Mouse (Mus musculus): ENCODE measurements around the gene Tbl1xr1. TPM values are rescaled to one million over a fixed set of nuclear protein-coding genes. Genes with fewer than 3 reads are reported as not detected.

Gene Tbl1xr1
- total and polyA plus RNA-seq, 3 experiments, result 33.9 to 185 (median 45.6) TPM

DNA sequence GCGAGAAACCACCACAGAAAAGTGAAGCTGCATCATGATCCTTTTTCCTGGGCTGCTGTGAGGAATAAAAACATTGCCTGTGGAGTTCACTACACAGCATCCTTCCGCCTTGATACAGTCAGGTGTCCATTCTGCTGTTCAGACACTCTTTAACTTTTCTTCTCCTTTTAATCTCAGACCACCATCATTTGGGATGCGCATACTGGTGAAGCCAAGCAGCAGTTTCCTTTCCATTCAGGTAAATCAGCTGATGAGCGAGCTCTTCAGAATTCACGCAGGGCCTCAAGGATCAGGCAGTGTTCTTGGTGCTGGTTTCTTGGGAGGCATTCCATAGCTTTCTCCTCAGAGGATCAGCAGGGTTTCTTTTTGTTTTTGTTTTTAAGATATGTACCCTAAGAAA lies 116.5 kb downstream of the Tbl1xr1 start:
- Histone ChIP-seq H3K27me3 (ENCODE audit: control insufficient read depth in 1 of 2, insufficient read depth in 2 of 2, low read length in 2 of 2) (no peaks in the 10 kb centered on the region), H3K4me3 (ENCODE audit: control insufficient read depth in 1 of 2, insufficient read depth in 1 of 2, low read depth in 2 of 2, low read length in 2 of 2) (no peak overlapping the region), H3K4me1 (ENCODE audit: control insufficient read depth in 1 of 2, insufficient read depth in 2 of 2, low read length in 2 of 2) (no peaks in the 10 kb centered on the region), H3K79me2 (ENCODE audit: control insufficient read depth, insufficient read depth, low read length, poor library complexity) (no peaks in the 10 kb centered on the region), H3K36me3 (ENCODE audit: control insufficient read depth in 1 of 2, insufficient read depth in 2 of 2, low read length in 2 of 2) (peaks cover 0 to 9% of the 10 kb centered on the region in 2 experiments; a peak in 2 of 4 replicates), H3K27ac (ENCODE audit: control insufficient read depth, low read depth, low read length) (no peak overlapping the region), H3K9ac (ENCODE audit: control insufficient read depth, low read depth, low read length, poor library complexity, severe bottlenecking) (no peak overlapping the region), H3K9me3 (replicated peaks; ENCODE audit: insufficient read depth, low read length) (no peaks in the 10 kb centered on the region)
- DNase-seq (ENCODE audit: low read depth, low spot score), result no peak
- TF ChIP-seq CHD2 (IDR thresholded peaks at IDR 0.05; ENCODE audit: low read length) (no peak), MXI1 (IDR thresholded peaks at IDR 0.05; ENCODE audit: low read depth, low read length) (no peak), GATA1 (IDR thresholded peaks at IDR 0.05; ENCODE audit: low read depth, low read length) (no peak), SIN3A (IDR thresholded peaks at IDR 0.05; ENCODE audit: low read length) (no peak), ELF1 (IDR thresholded peaks at IDR 0.05; ENCODE audit: low read depth, low read length) (no peak), TAL1 (IDR thresholded peaks at IDR 0.05; ENCODE audit: low read length) (no peak), POLR2AphosphoS2 (IDR thresholded peaks at IDR 0.05; ENCODE audit: low read length) (no peak), SMC3 (IDR thresholded peaks at IDR 0.05; ENCODE audit: low read depth, low read length) (no peak), POLR2AphosphoS5 (IDR thresholded peaks at IDR 0.05; ENCODE audit: borderline replicate concordance, low read depth, low read length) (no peak), MYB (IDR thresholded peaks at IDR 0.05; ENCODE audit: low read depth, low read length) (no peak), TBP (IDR thresholded peaks at IDR 0.05; ENCODE audit: low read depth, low read length) (no peak), EP300 (IDR thresholded peaks at IDR 0.05; ENCODE audit: low read depth in 1 of 2, low read length in 2 of 2) (no peak), UBTF (IDR thresholded peaks at IDR 0.05; ENCODE audit: borderline replicate concordance, insufficient read depth, low read depth, low read length) (no peak), POLR2A (IDR thresholded peaks at IDR 0.05; ENCODE audit: control insufficient read depth in 1 of 2, insufficient read depth in 1 of 2, low read depth in 1 of 2, low read length in 2 of 2, poor library complexity in 1 of 2) (no peak), HCFC1 (IDR thresholded peaks at IDR 0.05; ENCODE audit: low read depth, low read length) (no peak), MAX (IDR thresholded peaks at IDR 0.05; ENCODE audit: low read length) (no peak), NELFE (IDR thresholded peaks at IDR 0.05; ENCODE audit: low read depth, low read length) (no peak), MEF2A (IDR thresholded peaks at IDR 0.05; ENCODE audit: extremely low read depth, insufficient replicate concordance, low read depth, low read length, poor library complexity, severe bottlenecking) (no peak)

DNA sequence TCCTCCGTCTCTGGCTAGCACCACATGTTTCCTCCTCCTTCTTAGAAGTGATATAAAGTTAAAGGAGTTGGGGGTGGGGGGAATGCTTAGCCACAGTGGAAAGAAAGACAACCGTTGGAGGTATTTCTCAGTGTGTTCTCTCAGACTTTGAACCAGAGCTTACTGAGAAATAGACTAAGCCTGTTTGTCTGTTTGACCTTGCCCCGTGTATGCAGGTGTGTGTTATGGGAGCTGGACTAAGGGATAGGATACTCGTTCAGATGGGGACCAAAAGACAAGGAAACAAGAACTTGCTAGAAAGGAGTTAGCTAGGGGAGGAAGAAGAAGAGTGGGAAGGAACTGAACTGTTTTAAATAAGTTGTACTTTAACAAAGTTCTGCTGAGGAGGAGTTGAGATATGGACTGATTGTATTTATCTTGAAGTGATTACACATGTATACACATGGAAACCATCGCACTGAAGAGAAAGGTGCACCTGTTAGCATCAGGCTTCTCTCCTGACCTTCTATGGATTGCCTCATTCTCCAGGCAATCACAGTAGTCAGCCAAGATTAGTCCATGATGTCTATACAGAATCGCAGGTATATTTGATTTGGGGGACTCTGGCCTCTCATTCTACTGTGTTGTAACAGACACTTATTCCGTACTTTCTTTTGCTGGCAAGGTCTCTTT lies 117.9 kb downstream of the Tbl1xr1 start:
- no peaks in the 10 kb centered on the region for H3K79me2 ChIP-seq (ENCODE audit: control insufficient read depth, insufficient read depth, low read length, poor library complexity)
- no peak for DNase-seq (ENCODE audit: low read depth, low spot score)
- no peaks in the 10 kb centered on the region for H3K27me3 ChIP-seq (ENCODE audit: control insufficient read depth in 1 of 2, insufficient read depth in 2 of 2, low read length in 2 of 2)
- no peak overlapping the region for H3K27ac ChIP-seq (ENCODE audit: control insufficient read depth, low read depth, low read length)
- peaks cover 0 to 11% of the 10 kb centered on the region in 2 experiments; a peak in 2 of 4 replicates for H3K36me3 ChIP-seq (ENCODE audit: control insufficient read depth in 1 of 2, insufficient read depth in 2 of 2, low read length in 2 of 2)
- TF ChIP-seq NRF1 (IDR thresholded peaks at IDR 0.05; ENCODE audit: insufficient read depth, low read depth, low read length, poor library complexity, severe bottlenecking), result no peak
- no peak for TF ChIP-seq USF1 (IDR thresholded peaks at IDR 0.05; ENCODE audit: low read depth, low read length)
- no peak for TF ChIP-seq USF2 (IDR thresholded peaks at IDR 0.05; ENCODE audit: borderline replicate concordance in 1 of 2, insufficient read depth in 1 of 2, low read depth in 1 of 2, low read length in 2 of 2)
- TF ChIP-seq MAFK (IDR thresholded peaks at IDR 0.05; ENCODE audit: borderline replicate concordance, low read depth, low read length), result no peak
- no peak for TF ChIP-seq CTCF (IDR thresholded peaks at IDR 0.05 in 2 of 3, conservative IDR thresholded peaks at IDR 0.05 in 1 of 3; ENCODE audit: control insufficient read depth in 1 of 3, insufficient read depth in 1 of 3, low read depth in 2 of 3, low read length in 3 of 3, poor library complexity in 1 of 3, severe bottlenecking in 1 of 3)
- TF ChIP-seq RCOR1 (IDR thresholded peaks at IDR 0.05; ENCODE audit: low read depth, low read length), result no peak
- no peak for TF ChIP-seq ZC3H11A (IDR thresholded peaks at IDR 0.05; ENCODE audit: low read depth, low read length)
- no peak for TF ChIP-seq MEF2A (IDR thresholded peaks at IDR 0.05; ENCODE audit: extremely low read depth, insufficient replicate concordance, low read depth, low read length, poor library complexity, severe bottlenecking)
- no peak for TF ChIP-seq TCF12 (IDR thresholded peaks at IDR 0.05; ENCODE audit: low read depth, low read length)
- no peak for TF ChIP-seq MYC (IDR thresholded peaks at IDR 0.05; ENCODE audit: low read depth, low read length)
- no peak for TF ChIP-seq POLR2AphosphoS5 (IDR thresholded peaks at IDR 0.05; ENCODE audit: borderline replicate concordance, low read depth, low read length)
- TF ChIP-seq TBP (IDR thresholded peaks at IDR 0.05; ENCODE audit: low read depth, low read length), result no peak
- no peak for TF ChIP-seq POLR2AphosphoS2 (IDR thresholded peaks at IDR 0.05; ENCODE audit: low read length)
- no peak for TF ChIP-seq POLR2A (IDR thresholded peaks at IDR 0.05; ENCODE audit: control insufficient read depth in 1 of 2, insufficient read depth in 1 of 2, low read depth in 1 of 2, low read length in 2 of 2, poor library complexity in 1 of 2)
- TF ChIP-seq MXI1 (IDR thresholded peaks at IDR 0.05; ENCODE audit: low read depth, low read length), result no peak
- H3K4me1 ChIP-seq (ENCODE audit: control insufficient read depth in 1 of 2, insufficient read depth in 2 of 2, low read length in 2 of 2), result no peaks in the 10 kb centered on the region
- H3K4me3 ChIP-seq (ENCODE audit: control insufficient read depth in 1 of 2, insufficient read depth in 1 of 2, low read depth in 2 of 2, low read length in 2 of 2), result no peak overlapping the region
- H3K9ac ChIP-seq (ENCODE audit: control insufficient read depth, low read depth, low read length, poor library complexity, severe bottlenecking), result no peak overlapping the region
- no peaks in the 10 kb centered on the region for H3K9me3 ChIP-seq (replicated peaks; ENCODE audit: insufficient read depth, low read length)
